Mouse (Mus musculus) ES-E14 (cell line): ENCODE data around the gene Il17rb.

ENCODE experiments used
- CHD2 ChIP-seq: IDR thresholded peaks from 2 replicates; pipeline ENCODE4 v1.6.1; 2014; ENCODE audit warnings: mild to moderate bottlenecking, low read depth, low read length, inconsistent platforms
- HCFC1 ChIP-seq: IDR thresholded peaks from 2 replicates; pipeline ENCODE4 v1.6.1; 2012; ENCODE audit warnings: low read length, inconsistent platforms, borderline replicate concordance; ENCODE audit not compliant: insufficient read depth
- MAFK ChIP-seq: IDR thresholded peaks from 2 replicates; pipeline ENCODE4 v1.6.1; 2014; ENCODE audit warnings: mild to moderate bottlenecking, low read depth, low read length, inconsistent platforms; ENCODE audit not compliant: insufficient read depth
- ZC3H11A ChIP-seq: IDR thresholded peaks from 2 replicates; pipeline ENCODE4 v1.6.1; 2012; ENCODE audit warnings: low read depth, mild to moderate bottlenecking, inconsistent platforms, low read length, borderline replicate concordance
- ZNF384 ChIP-seq: IDR thresholded peaks from 2 replicates; pipeline ENCODE4 v1.6.1; 2012; ENCODE audit warnings: low read depth, low read length, inconsistent platforms

DNA sequence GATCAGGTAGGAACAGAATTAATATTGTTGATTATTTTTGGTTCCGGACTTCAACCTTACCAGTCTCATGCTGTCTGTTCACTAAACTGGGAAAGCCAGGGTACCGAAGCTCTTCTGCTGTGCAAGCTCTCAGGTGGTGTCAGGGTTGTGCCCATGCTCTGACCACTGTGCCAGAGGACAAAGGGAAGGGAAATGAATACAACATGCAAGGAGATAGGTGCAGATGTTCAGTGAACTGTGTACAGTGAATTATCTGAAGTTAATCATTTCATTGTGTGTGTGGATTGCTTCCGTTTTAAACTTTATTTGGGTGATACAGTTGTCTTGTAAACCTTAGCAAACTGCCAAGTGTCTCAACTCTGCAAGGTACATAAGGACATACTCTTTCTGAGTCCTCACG lies 20.4 kb downstream of the Il17rb start:
- TF ChIP-seq CHD2: no peak
- TF ChIP-seq ZC3H11A: no peak
- no peak for TF ChIP-seq HCFC1
- TF ChIP-seq MAFK: no peak
- no peak for TF ChIP-seq ZNF384
